Mouse (Mus musculus) kidney, adult 2 months (tissue): ENCODE measurements at regions not wholly inside any gene's neighbourhood (a gene's known extent, or its start where the extent isn't known, plus 50 kb on each side); places are given as distances from the start of the nearest gene placed in this dataset.
A peak's percentile ranks its signal among the peaks of the same experiment; 100 is the strongest.

ENCODE experiments used
- DNase-seq: peaks from one replicate; pipeline ENCODE4 v3.0.0; 2021
- H3K27ac ChIP-seq: fragments of 200-500 bp; 2 replicates; pipeline ENCODE4 v1.5.1; 2012; ENCODE audit warnings: low read depth, low read length, control low read depth, inconsistent platforms; ENCODE audit not compliant: insufficient read depth
- H3K27me3 ChIP-seq: fragments of 200-500 bp; replicated peaks from 2 replicates; pipeline ENCODE4 v1.6.1; 2012; ENCODE audit warnings: mild to moderate bottlenecking, moderate library complexity, low read length, inconsistent platforms; ENCODE audit not compliant: control insufficient read depth, insufficient read depth
- H3K36me3 ChIP-seq: fragments of 200-500 bp; 2 replicates; pipeline ENCODE4 v1.6.1; 2012; ENCODE audit warnings: mild to moderate bottlenecking, moderate library complexity, low read length, inconsistent platforms; ENCODE audit not compliant: control insufficient read depth, insufficient read depth
- H3K4me1 ChIP-seq: fragments of 200-500 bp; 2 replicates; pipeline ENCODE4 v1.6.1; 2011; ENCODE audit warnings: low read length; ENCODE audit not compliant: control insufficient read depth, insufficient read depth
- H3K4me3 ChIP-seq: fragments of 200-500 bp; 2 replicates; pipeline ENCODE4 v1.5.1; 2011; ENCODE audit warnings: mild to moderate bottlenecking, low read depth, low read length, control low read depth; ENCODE audit not compliant: insufficient read depth
- CTCF ChIP-seq: fragments of 200-500 bp; conservative IDR thresholded peaks from 2 replicates; pipeline ENCODE4 v1.5.1; 2011; ENCODE audit warnings: low read depth, mild to moderate bottlenecking, control low read depth, low read length, moderate library complexity, mixed read lengths; ENCODE audit not compliant: insufficient read depth, insufficient read length
- POLR2A ChIP-seq: fragments of 200-500 bp; IDR thresholded peaks from one replicate; pipeline ENCODE4 v1.6.1; 2011; ENCODE audit warnings: low read depth, low read length, control low read depth
- WGBS: fragments of 180-500 bp; shearing (Covaris S2); methylation state at CpG from one replicate; pipeline ENCODE4 v1.1.7; 2018; 5-methylcytosine and 5-hydroxymethylcytosine counted together

- TF ChIP-seq CTCF (no peak), POLR2A (no peak)
- DNase-seq: no peak
- no peak overlapping the region for H3K4me3 ChIP-seq
- H3K27ac ChIP-seq: no peak overlapping the region
- H3K36me3 ChIP-seq: no peaks in the 10 kb centered on the region
- H3K27me3 ChIP-seq: no peaks in the 10 kb centered on the region
- 68% methylated on average over 10 of the region's 10 CpGs for WGBS
- no peaks in the 10 kb centered on the region for H3K4me1 ChIP-seq
Measured at GRCm38 (mm10) chr8:30946154-30947065, 2482.1 kb upstream of the 5930422O12Rik start.

- H3K36me3 ChIP-seq: no peaks in the 10 kb centered on the region
- TF ChIP-seq CTCF: no peak
- no peak for TF ChIP-seq POLR2A
- no peak overlapping the region for H3K27ac ChIP-seq
- no peak overlapping the region for H3K4me3 ChIP-seq
- DNase-seq: no peak
- H3K4me1 ChIP-seq: no peaks in the 10 kb centered on the region
- no peaks in the 10 kb centered on the region for H3K27me3 ChIP-seq
Measured at GRCm38 (mm10) chr8:30952818-30953217, 2475.7 kb upstream of the 5930422O12Rik start.

GRCm38 (mm10) chr8:30959436-30960180, 2468.9 kb upstream of the 5930422O12Rik start:
- TF ChIP-seq POLR2A: no peak
- no peak for TF ChIP-seq CTCF
- no peak overlapping the region for H3K4me3 ChIP-seq
- H3K36me3 ChIP-seq: no peaks in the 10 kb centered on the region
- H3K27me3 ChIP-seq: no peaks in the 10 kb centered on the region
- H3K27ac ChIP-seq: no peak overlapping the region
- 32% methylated on average over 17 of the region's 17 CpGs for WGBS
- DNase-seq: peak; percentile 2
- no peaks in the 10 kb centered on the region for H3K4me1 ChIP-seq

- Histone ChIP-seq H3K4me3 (no peak overlapping the region), H3K4me1 (no peaks in the 10 kb centered on the region), H3K27ac (no peak overlapping the region), H3K36me3 (no peaks in the 10 kb centered on the region), H3K27me3 (no peaks in the 10 kb centered on the region)
- DNase-seq: no peak
- TF ChIP-seq POLR2A (no peak), CTCF (no peak)
- 64% methylated on average over 8 of the region's 8 CpGs for WGBS
Measured at GRCm38 (mm10) chr8:30960486-30960885, 2468.0 kb upstream of the 5930422O12Rik start.

GRCm38 (mm10) chr8:30962207-30962606, 2466.3 kb upstream of the 5930422O12Rik start:
- Histone ChIP-seq H3K36me3 (no peaks in the 10 kb centered on the region), H3K27me3 (no peaks in the 10 kb centered on the region), H3K27ac (no peak overlapping the region), H3K4me3 (no peak overlapping the region), H3K4me1 (no peaks in the 10 kb centered on the region)
- 67% methylated on average over 3 of the region's 3 CpGs for whole genome bisulfite sequencing
- DNase-seq: no peak
- TF ChIP-seq CTCF (no peak), POLR2A (no peak)

- Histone ChIP-seq H3K27ac (no peak overlapping the region), H3K27me3 (no peaks in the 10 kb centered on the region), H3K4me3 (no peak overlapping the region), H3K36me3 (no peaks in the 10 kb centered on the region), H3K4me1 (no peaks in the 10 kb centered on the region)
- 68% methylated on average over 2 of the region's 2 CpGs for WGBS
- no peak for DNase-seq
- TF ChIP-seq POLR2A (no peak), CTCF (no peak)
Measured at GRCm38 (mm10) chr8:30982814-30983213, 2445.7 kb upstream of the 5930422O12Rik start.

- Histone ChIP-seq H3K27ac (no peak overlapping the region), H3K4me1 (no peaks in the 10 kb centered on the region), H3K36me3 (no peaks in the 10 kb centered on the region), H3K4me3 (no peak overlapping the region), H3K27me3 (no peaks in the 10 kb centered on the region; the same call in 1 of the 2 replicates)
- WGBS: 80% methylated on average over 5 of the region's 5 CpGs
- no peak for TF ChIP-seq CTCF
- no peak for TF ChIP-seq POLR2A
- no peak for DNase-seq
Measured at GRCm38 (mm10) chr8:30988051-30988450, 2440.5 kb upstream of the 5930422O12Rik start.
